In genomic region chr19:3324271-3324811, GRCm38 (mm10) we compare ENCODE assay signal across 8 mouse cellular contexts. TPM values are rescaled to one million over a fixed set of nuclear protein-coding genes. Genes with fewer than 3 reads are reported as not detected.
DNase-seq lines count a peak whose midpoint lies in the region; ATAC-seq and TF ChIP-seq lines count a peak whose summit lies in the region.

No protein-coding gene starts in this region.

- H3K4me1 ChIP-seq in erythroblast, embryonic 14.5 days (ENCODE audit: control insufficient read depth), result peaks cover 76% of the 10 kb centered on the region
- H3K4me1 ChIP-seq in E14TG2a.4 (replicated peaks; ENCODE audit: low read depth, low read length), result peaks cover 65% of the 10 kb centered on the region
- peaks cover 21% of the 10 kb centered on the region for H3K4me1 ChIP-seq in heart, postnatal 0 days (ENCODE audit: control insufficient read depth, insufficient read depth)
- H3K4me1 ChIP-seq in limb, embryonic 14.5 days (ENCODE audit: control insufficient read depth, insufficient read depth, low read length), result peaks cover 21% of the 10 kb centered on the region
- no peaks in the 10 kb centered on the region for H3K4me1 ChIP-seq in midbrain, postnatal 0 days (ENCODE audit: insufficient read depth, low read length)

- H3K27ac ChIP-seq in heart, postnatal 0 days (ENCODE audit: low read depth), result peak overlapping the region; percentile 98
- H3K27ac ChIP-seq in limb, embryonic 14.5 days (replicated peaks; ENCODE audit: low read depth, low read length), result peak overlapping the region; percentile 87; the same call in 1 of the 2 replicates
- H3K27ac ChIP-seq in midbrain, postnatal 0 days (ENCODE audit: low read depth, low read length), result peak overlapping the region; percentile 71

- peak; percentile 27 for DNase-seq in embryo, embryonic 10 days (ENCODE audit: low spot score)
- peak; percentile 33 for DNase-seq in heart, postnatal 0 days (ENCODE audit: low spot score)
- no peak for DNase-seq in limb, embryonic 14.5 days (ENCODE audit: low spot score)
- DNase-seq in midbrain, postnatal 0 days (ENCODE audit: low spot score), result no peak

- H3K9ac ChIP-seq in heart, postnatal 0 days (replicated peaks; ENCODE audit: low read depth, low read length), result peak overlapping the region; percentile 77
- H3K9ac ChIP-seq in limb, embryonic 14.5 days (ENCODE audit: low read depth, low read length, severe bottlenecking), result peak overlapping the region; percentile 63
- H3K9ac ChIP-seq in midbrain, postnatal 0 days (replicated peaks; ENCODE audit: low read length, poor library complexity, severe bottlenecking), result no peak overlapping the region

- peaks cover 4% of the 10 kb centered on the region; the same call in 1 of the 2 replicates for H3K9me3 ChIP-seq in erythroblast, embryonic 14.5 days (ENCODE audit: control insufficient read depth, low read length)
- no peaks in the 10 kb centered on the region for H3K9me3 ChIP-seq in E14TG2a.4 (ENCODE audit: low read length)
- no peaks in the 10 kb centered on the region for H3K9me3 ChIP-seq in heart, postnatal 0 days (replicated peaks; ENCODE audit: control insufficient read depth, low read length)
- no peaks in the 10 kb centered on the region for H3K9me3 ChIP-seq in limb, embryonic 14.5 days (ENCODE audit: control insufficient read depth, low read length)
- H3K9me3 ChIP-seq in midbrain, postnatal 0 days (ENCODE audit: low read length), result no peaks in the 10 kb centered on the region

- no peaks in the 10 kb centered on the region for H3K36me3 ChIP-seq in erythroblast, embryonic 14.5 days (ENCODE audit: control insufficient read depth)
- peaks cover 3% of the 10 kb centered on the region; the same call in 1 of the 2 replicates for H3K36me3 ChIP-seq in E14TG2a.4 (ENCODE audit: insufficient read depth, low read length)
- H3K36me3 ChIP-seq in heart, postnatal 0 days (replicated peaks; ENCODE audit: control insufficient read depth, insufficient read depth, low read length), result no peaks in the 10 kb centered on the region
- H3K36me3 ChIP-seq in limb, embryonic 14.5 days (ENCODE audit: control insufficient read depth, insufficient read depth, low read length), result no peaks in the 10 kb centered on the region
- H3K36me3 ChIP-seq in midbrain, postnatal 0 days (ENCODE audit: insufficient read depth, low read length), result no peaks in the 10 kb centered on the region

- no peaks in the 10 kb centered on the region for H3K27me3 ChIP-seq in erythroblast, embryonic 14.5 days (ENCODE audit: control insufficient read depth)
- peaks cover 29% of the 10 kb centered on the region for H3K27me3 ChIP-seq in E14TG2a.4 (ENCODE audit: insufficient read depth, low read length)
- H3K27me3 ChIP-seq in heart, postnatal 0 days (ENCODE audit: control insufficient read depth, insufficient read depth, low read length), result no peaks in the 10 kb centered on the region
- peaks cover 6% of the 10 kb centered on the region; the same call in 1 of the 2 replicates for H3K27me3 ChIP-seq in limb, embryonic 14.5 days (ENCODE audit: control insufficient read depth, insufficient read depth, low read length)
- peaks cover 16% of the 10 kb centered on the region for H3K27me3 ChIP-seq in midbrain, postnatal 0 days (ENCODE audit: insufficient read depth, low read length)

- no peak for TF ChIP-seq POLR2A in limb, embryonic 14.5 days (IDR thresholded peaks at IDR 0.05; ENCODE audit: borderline replicate concordance, extremely low read depth, insufficient read depth, insufficient read length)

- ATAC-seq in erythroblast, adult 5-6 weeks (replicated peaks; ENCODE audit: low FRiP score, poor library complexity, severe bottlenecking), result no peak
- ATAC-seq in heart, postnatal 0 days (ENCODE audit: insufficient read depth, low read depth), result no peak
- no peak for ATAC-seq in limb, embryonic 14.5 days (ENCODE audit: low FRiP score, low read depth)
- ATAC-seq in midbrain, postnatal 0 days (ENCODE audit: low FRiP score), result no peak
- no peak for ATAC-seq in granulocyte monocyte progenitor cell, adult 5-6 weeks (replicated peaks; ENCODE audit: poor library complexity, severe bottlenecking)

- TF ChIP-seq CTCF in E14TG2a.4 (conservative IDR thresholded peaks at IDR 0.05; ENCODE audit: low read length), result no peak
- TF ChIP-seq CTCF in heart, postnatal 0 days (IDR thresholded peaks at IDR 0.05; ENCODE audit: low read depth), result no peak
- no peak for TF ChIP-seq CTCF in midbrain, postnatal 0 days (IDR thresholded peaks at IDR 0.05)

- peak overlapping the region; percentile 93 for H3K4me2 ChIP-seq in heart, postnatal 0 days (ENCODE audit: low read depth, low read length)
- peak overlapping the region; percentile 99 for H3K4me2 ChIP-seq in limb, embryonic 14.5 days (replicated peaks; ENCODE audit: low read depth, low read length, severe bottlenecking)
- H3K4me2 ChIP-seq in midbrain, postnatal 0 days (ENCODE audit: low read depth, low read length, poor library complexity, severe bottlenecking), result peak overlapping the region; percentile 72

- 2% methylated on average over 17 of the region's 17 CpGs for WGBS in heart, postnatal 0 days
- WGBS in limb, embryonic 14.5 days, result 3% methylated on average over 17 of the region's 17 CpGs
- 3% methylated on average over 17 of the region's 17 CpGs for WGBS in midbrain, postnatal 0 days

- H3K4me3 ChIP-seq in erythroblast, embryonic 14.5 days (replicated peaks), result peak overlapping the region; percentile 76
- peak overlapping the region; percentile 91 for H3K4me3 ChIP-seq in E14TG2a.4 (replicated peaks; ENCODE audit: low read length)
- H3K4me3 ChIP-seq in heart, postnatal 0 days (ENCODE audit: low read depth, low read length), result peak overlapping the region; percentile 82
- peak overlapping the region; percentile 64 for H3K4me3 ChIP-seq in limb, embryonic 14.5 days (replicated peaks; ENCODE audit: low read length)
- peak overlapping the region; percentile 46 for H3K4me3 ChIP-seq in midbrain, postnatal 0 days (ENCODE audit: low read depth, low read length)

- no peak for TF ChIP-seq EP300 in heart, postnatal 0 days (IDR thresholded peaks at IDR 0.05; ENCODE audit: low read depth)

RNA-seq across cellular contexts. Expression of gene Cpt1a, which starts 2.2 kb away (rescaled TPM):
- polyA plus RNA-seq in erythroblast, embryonic 14.5 days (2012), result 0.04 and 0.29 TPM in 2 replicates
- total RNA-seq in erythroblast, adult 5-6 weeks (2015; ENCODE audit: low replicate concordance), result 11.0 and 15.0 TPM in 2 replicates
- total RNA-seq in erythroblast, adult 5-6 weeks (2017; ENCODE audit: low replicate concordance), result 11.4 and 19.5 TPM in 2 replicates
- total RNA-seq in heart, postnatal 0 days (2014; rRNA removed; ENCODE audit: low replicate concordance), result 43.6 and 79.4 TPM in 2 replicates
- polyA plus RNA-seq in heart, postnatal 0 days (2015; fragmentation: Nextera tagmentation; extraction: Ambion mirVana), result 43.9 and 49.8 TPM in 2 replicates
- polyA plus RNA-seq in limb, embryonic 14.5 days (2012; rRNA removed), result 20.3 and 24.4 TPM in 2 replicates
- 21.7 and 22.5 TPM in 2 replicates for polyA plus RNA-seq in limb, embryonic 14.5 days (2014; fragmentation: Nextera tagmentation; extraction: Ambion mirVana)
- 29.1 and 35.8 TPM in 2 replicates for total RNA-seq in midbrain, postnatal 0 days (2014; rRNA removed)
- 15.7 and 17.4 TPM in 2 replicates for polyA plus RNA-seq in midbrain, postnatal 0 days (2015; fragmentation: Nextera tagmentation; extraction: Ambion mirVana)
- 49.3 and 54.8 TPM in 2 replicates for total RNA-seq in granulocyte monocyte progenitor cell, adult 5-6 weeks (2014; fragmentation: Nextera tagmentation)
- 31.6 and 36.8 TPM in 2 replicates for total RNA-seq in granulocyte monocyte progenitor cell, adult 5-6 weeks (2017)

RNA-seq across cellular contexts. Expression of gene Ighmbp2, which starts 41.5 kb away (rescaled TPM):
- 0.26 and 0.30 TPM in 2 replicates for polyA plus RNA-seq in erythroblast, embryonic 14.5 days (2012)
- total RNA-seq in erythroblast, adult 5-6 weeks (2015; ENCODE audit: low replicate concordance), result 0.63 TPM in 1 of 2 replicates, not detected in the other
- total RNA-seq in erythroblast, adult 5-6 weeks (2017; ENCODE audit: low replicate concordance), result 0.70 and 2.2 TPM in 2 replicates
- 4.5 and 5.2 TPM in 2 replicates for total RNA-seq in heart, postnatal 0 days (2014; rRNA removed; ENCODE audit: low replicate concordance)
- polyA plus RNA-seq in heart, postnatal 0 days (2015; fragmentation: Nextera tagmentation; extraction: Ambion mirVana), result 3.1 and 3.7 TPM in 2 replicates
- 9.9 and 13.5 TPM in 2 replicates for polyA plus RNA-seq in limb, embryonic 14.5 days (2012; rRNA removed)
- polyA plus RNA-seq in limb, embryonic 14.5 days (2014; fragmentation: Nextera tagmentation; extraction: Ambion mirVana), result 9.5 and 9.9 TPM in 2 replicates
- 11.8 and 12.3 TPM in 2 replicates for total RNA-seq in midbrain, postnatal 0 days (2014; rRNA removed)
- 10.2 and 10.8 TPM in 2 replicates for polyA plus RNA-seq in midbrain, postnatal 0 days (2015; fragmentation: Nextera tagmentation; extraction: Ambion mirVana)
- 2.9 and 6.4 TPM in 2 replicates for total RNA-seq in granulocyte monocyte progenitor cell, adult 5-6 weeks (2014; fragmentation: Nextera tagmentation)
- total RNA-seq in granulocyte monocyte progenitor cell, adult 5-6 weeks (2017), result 4.8 and 6.8 TPM in 2 replicates

RNA-seq across cellular contexts. Expression of gene Mrpl21, which starts 41.6 kb away (rescaled TPM):
- 1.4 and 1.6 TPM in 2 replicates for polyA plus RNA-seq in erythroblast, embryonic 14.5 days (2012)
- 10.0 and 13.1 TPM in 2 replicates for total RNA-seq in erythroblast, adult 5-6 weeks (2015; ENCODE audit: low replicate concordance)
- 7.2 and 18.3 TPM in 2 replicates for total RNA-seq in erythroblast, adult 5-6 weeks (2017; ENCODE audit: low replicate concordance)
- total RNA-seq in heart, postnatal 0 days (2014; rRNA removed; ENCODE audit: low replicate concordance), result 54.9 and 65.9 TPM in 2 replicates
- polyA plus RNA-seq in heart, postnatal 0 days (2015; fragmentation: Nextera tagmentation; extraction: Ambion mirVana), result 105 and 113 TPM in 2 replicates
- 59.5 and 68.8 TPM in 2 replicates for polyA plus RNA-seq in limb, embryonic 14.5 days (2012; rRNA removed)
- polyA plus RNA-seq in limb, embryonic 14.5 days (2014; fragmentation: Nextera tagmentation; extraction: Ambion mirVana), result 124 and 126 TPM in 2 replicates
- total RNA-seq in midbrain, postnatal 0 days (2014; rRNA removed), result 48.4 and 48.7 TPM in 2 replicates
- 92.7 and 93.3 TPM in 2 replicates for polyA plus RNA-seq in midbrain, postnatal 0 days (2015; fragmentation: Nextera tagmentation; extraction: Ambion mirVana)
- total RNA-seq in granulocyte monocyte progenitor cell, adult 5-6 weeks (2014; fragmentation: Nextera tagmentation), result 72.9 and 97.5 TPM in 2 replicates
- total RNA-seq in granulocyte monocyte progenitor cell, adult 5-6 weeks (2017), result 91.3 and 123 TPM in 2 replicates

Comparison
In these comparisons a context has a peak if more than half of its experiments do, and no peak if none do; other contexts are left out.
1. DNase-seq: peak in embryo, embryonic 10 days (single experiment) and heart, postnatal 0 days (single experiment); none in limb, embryonic 14.5 days (single experiment) and midbrain, postnatal 0 days (single experiment).
2. Peak in every context shown above with its lines, with median percentiles within 50 percentile points of each other: H3K4me3 ChIP-seq, H3K27ac ChIP-seq and H3K4me2 ChIP-seq.